Mouse (Mus musculus) liver, embryonic 14.5 days (tissue): ENCODE measurements around the gene Tent5b.

Source experiments
- CTCF ChIP-seq: IDR thresholded peaks from 2 replicates; pipeline ENCODE4 v1.5.1; 2016; ENCODE audit warnings: antibody characterized with exemption, low read depth, control low read depth
- EP300 ChIP-seq: IDR thresholded peaks from 2 replicates; pipeline ENCODE4 v1.6.1; 2016; ENCODE audit warnings: antibody characterized with exemption, low read depth

DNA sequence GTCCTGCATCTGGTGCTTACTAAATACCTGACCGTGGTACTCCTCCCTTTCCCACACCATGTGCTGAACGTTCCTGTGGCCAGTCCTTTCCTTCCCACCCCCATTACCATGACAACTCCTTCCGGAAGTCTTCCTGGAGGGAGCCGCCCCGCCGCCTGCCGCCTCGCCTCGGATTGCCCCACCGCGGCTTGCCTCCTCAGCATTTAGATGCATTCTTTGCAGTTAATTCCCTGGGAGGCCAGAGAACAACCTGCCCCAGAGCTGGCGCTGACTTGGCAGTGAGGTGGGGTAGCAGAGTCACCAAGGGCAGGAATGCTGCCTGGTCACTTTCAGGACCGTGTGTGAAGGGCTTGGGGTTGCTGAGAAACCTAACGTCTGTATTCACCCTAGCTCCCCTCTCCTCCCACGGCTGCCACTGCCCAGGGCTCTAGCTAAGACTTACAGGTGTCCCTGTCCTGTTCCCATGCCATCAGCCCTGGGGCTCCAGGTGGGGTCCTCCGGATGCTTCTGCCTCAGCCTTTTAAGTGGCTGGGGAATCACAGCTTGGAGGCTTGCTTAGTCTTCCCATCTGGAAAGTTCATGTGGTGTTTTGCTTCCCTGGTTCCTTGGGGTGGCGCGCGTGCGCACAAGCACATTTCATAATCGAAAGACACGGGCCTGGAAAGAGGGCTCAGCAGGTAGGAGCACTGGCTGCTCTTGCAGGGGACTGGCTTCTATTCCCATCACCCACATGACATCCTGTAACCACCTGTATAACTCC is 4.5 kb downstream of the Tent5b start:
- no peak for TF ChIP-seq EP300
- no peak for TF ChIP-seq CTCF
